Mouse (Mus musculus) olfactory bulb, adult 2 months (tissue): ENCODE measurements around the gene Lyz2. TPM values are rescaled to one million over a fixed set of nuclear protein-coding genes. Genes with fewer than 3 reads are reported as not detected.

Experiments used
- H3K27ac ChIP-seq: fragments of 200-500 bp; 2 replicates; pipeline ENCODE4 v1.5.1; 2012; ENCODE audit warnings: low read depth, low read length; ENCODE audit not compliant: insufficient read depth
- H3K4me1 ChIP-seq: fragments of 200-500 bp; 2 replicates; pipeline ENCODE4 v1.6.1; 2012; ENCODE audit warnings: low read length; ENCODE audit not compliant: control insufficient read depth, insufficient read depth
- H3K4me3 ChIP-seq: fragments of 200-500 bp; 2 replicates; pipeline ENCODE4 v1.5.1; 2012; ENCODE audit warnings: mild to moderate bottlenecking, low read depth, low read length, moderate library complexity; ENCODE audit not compliant: insufficient read depth
- CTCF ChIP-seq: fragments of 200-500 bp; IDR thresholded peaks from 2 replicates; pipeline ENCODE4 v1.5.1; 2012; ENCODE audit warnings: low read depth, mild to moderate bottlenecking, low read length, moderate library complexity; ENCODE audit not compliant: insufficient read depth
- POLR2A ChIP-seq: fragments of 200-500 bp; IDR thresholded peaks from 2 replicates; pipeline ENCODE4 v1.6.1; 2012; ENCODE audit warnings: mild to moderate bottlenecking, low read depth, low read length, moderate library complexity; ENCODE audit not compliant: insufficient read depth
- WGBS: fragments of 180-500 bp; shearing (Covaris S2); methylation state at CpG from one replicate; pipeline ENCODE4 v1.1.7; 2018; 5-methylcytosine and 5-hydroxymethylcytosine counted together
- polyA plus RNA-seq: library from polyadenylated mRNA; stranded (reverse); fragments of >200 nt; gene quantifications from 2 replicates; pipeline ENCODE4 v1.2.4, GENCODE M21; 2012; ENCODE audit warnings: low replicate concordance; ENCODE audit not compliant: missing spikeins, insufficient read depth, insufficient read length

The Lyz2 gene
- polyA plus RNA-seq = not detected in 2 replicates

GRCm38 (mm10) chr10:117282049-117282448 is at the start of gene Lyz2:
Lyz2 (minus strand) TSS chr10:117282321.
- no peaks in the 10 kb centered on the region for H3K4me1 ChIP-seq
- no peak for TF ChIP-seq CTCF
- no peak for TF ChIP-seq POLR2A
- WGBS = 71% methylated on average over 4 of the region's 4 CpGs
- H3K4me3 ChIP-seq = no peak within 1 kb of the TSS
- no peak within 1 kb of the TSS for H3K27ac ChIP-seq

DNA sequence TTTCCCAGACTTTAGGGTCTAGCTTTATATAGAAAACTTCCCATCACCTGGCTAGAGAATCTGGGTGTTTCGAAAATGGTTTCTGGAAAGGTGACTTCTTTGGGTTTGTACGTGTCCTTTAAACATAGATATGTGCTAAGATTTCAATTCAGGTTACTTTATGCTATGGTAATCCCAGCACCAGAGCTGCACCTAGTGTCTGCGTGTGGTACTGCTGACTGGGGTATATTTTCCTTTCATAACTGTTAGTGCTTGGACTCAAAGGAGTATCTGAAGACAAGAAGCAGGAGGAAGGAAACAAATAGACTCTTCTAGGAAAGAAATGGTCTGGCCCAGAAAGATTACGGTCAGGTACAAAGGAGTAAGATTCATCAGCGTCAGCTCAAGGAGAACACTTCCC is 48.4 kb upstream of the Lyz2 start:
- TF ChIP-seq CTCF (no peak), POLR2A (no peak)
- 72% methylated on average over 5 of the region's 5 CpGs for WGBS
- Histone ChIP-seq H3K4me3 (no peak overlapping the region), H3K27ac (no peak overlapping the region), H3K4me1 (no peaks in the 10 kb centered on the region)

- WGBS = 91% methylated on average over 7 of the region's 7 CpGs
- TF ChIP-seq POLR2A (no peak), CTCF (no peak)
- no peaks in the 10 kb centered on the region for H3K4me1 ChIP-seq
- H3K4me3 ChIP-seq = no peak overlapping the region
- no peak overlapping the region for H3K27ac ChIP-seq
Observed at GRCm38 (mm10) chr10:117323782-117324181, 41.7 kb upstream of the Lyz2 start.

GRCm38 (mm10) chr10:117322630-117323029 is 40.5 kb upstream of the Lyz2 start:
- Histone ChIP-seq H3K4me1 (no peaks in the 10 kb centered on the region), H3K27ac (no peak overlapping the region), H3K4me3 (no peak overlapping the region)
- WGBS = 93% methylated on average over 5 of the region's 5 CpGs
- TF ChIP-seq POLR2A = no peak
- no peak for TF ChIP-seq CTCF

DNA sequence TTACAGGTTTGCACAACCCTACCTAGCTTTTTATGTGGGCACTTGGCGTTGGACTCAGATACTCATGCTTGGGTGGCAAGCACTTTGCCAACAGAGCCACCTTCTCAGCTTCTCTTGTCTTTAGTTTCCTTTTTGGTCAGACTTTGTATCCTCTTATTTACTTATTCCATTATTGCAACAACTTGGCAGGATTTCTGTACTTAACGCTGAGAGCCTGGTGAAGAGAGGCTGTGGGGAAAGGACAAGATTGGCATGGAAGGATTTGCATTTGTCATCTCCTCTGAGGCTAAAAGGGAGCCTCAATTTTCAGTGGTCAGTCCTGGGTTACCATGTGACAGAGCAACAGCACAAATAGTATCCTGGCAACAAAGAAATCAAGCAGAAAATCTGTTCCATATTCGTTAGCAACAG is 38.5 kb upstream of the Lyz2 start:
- 36% methylated on average over 3 of the region's 3 CpGs for WGBS
- Histone ChIP-seq H3K4me3 (no peak overlapping the region), H3K4me1 (no peaks in the 10 kb centered on the region), H3K27ac (no peak overlapping the region)
- TF ChIP-seq CTCF = no peak
- TF ChIP-seq POLR2A = no peak

- WGBS = 93% methylated on average over 11 of the region's 11 CpGs
- no peak for TF ChIP-seq CTCF
- no peak for TF ChIP-seq POLR2A
- no peak overlapping the region for H3K4me3 ChIP-seq
- H3K27ac ChIP-seq = no peak overlapping the region
- H3K4me1 ChIP-seq = no peaks in the 10 kb centered on the region
Observed at GRCm38 (mm10) chr10:117316391-117316790, 34.3 kb upstream of the Lyz2 start.

DNA sequence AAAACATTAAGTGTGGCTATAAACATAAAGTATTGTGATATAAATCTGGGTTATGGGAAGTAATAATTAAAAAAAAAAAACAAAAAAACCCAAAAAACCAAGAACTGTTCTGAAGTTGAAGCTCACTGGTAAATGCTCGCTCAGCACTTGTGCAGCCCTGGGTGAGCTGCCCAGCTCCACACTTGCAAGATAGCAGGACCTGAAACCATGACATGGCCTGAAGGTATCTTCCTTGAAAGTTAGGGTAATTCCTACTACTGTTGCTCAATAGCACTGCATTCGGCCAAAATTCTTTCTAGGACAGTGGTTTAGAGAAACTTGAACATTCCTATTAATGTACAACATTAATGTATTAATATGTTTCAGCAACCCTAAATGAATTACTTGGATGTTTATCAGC is 31.0 kb upstream of the Lyz2 start:
- no peak overlapping the region for H3K27ac ChIP-seq
- TF ChIP-seq POLR2A (no peak), CTCF (no peak)
- no peaks in the 10 kb centered on the region for H3K4me1 ChIP-seq
- no peak overlapping the region for H3K4me3 ChIP-seq
- WGBS = 94% methylated on average over 2 of the region's 2 CpGs

GRCm38 (mm10) chr10:117312168-117312567 is 30.0 kb upstream of the Lyz2 start:
- no peak overlapping the region for H3K27ac ChIP-seq
- WGBS = 81% methylated on average over 8 of the region's 8 CpGs
- H3K4me1 ChIP-seq = no peaks in the 10 kb centered on the region
- H3K4me3 ChIP-seq = no peak overlapping the region
- no peak for TF ChIP-seq POLR2A
- no peak for TF ChIP-seq CTCF

DNA sequence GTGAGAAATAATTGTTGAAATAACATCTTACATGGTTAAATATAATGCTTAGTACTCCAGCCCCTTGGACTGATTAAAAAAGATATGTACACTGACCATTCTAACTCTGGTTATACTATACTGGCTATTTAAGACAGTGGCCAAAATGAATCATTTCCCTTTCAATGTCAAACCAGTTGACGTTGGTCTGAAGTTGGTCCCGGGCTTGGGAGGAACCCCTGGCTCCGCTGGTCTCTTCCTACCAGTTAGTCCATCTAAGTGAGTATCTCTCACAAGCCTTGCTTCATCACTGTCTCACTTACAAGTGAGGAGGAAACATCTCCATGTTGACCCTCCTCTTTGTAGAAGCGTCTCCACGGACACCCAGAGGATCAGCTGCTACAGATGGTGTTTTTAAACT is 22.2 kb upstream of the Lyz2 start:
- 91% methylated on average over 5 of the region's 5 CpGs for WGBS
- Histone ChIP-seq H3K4me3 (no peak overlapping the region), H3K27ac (no peak overlapping the region), H3K4me1 (no peaks in the 10 kb centered on the region)
- TF ChIP-seq POLR2A (no peak), CTCF (no peak)

DNA sequence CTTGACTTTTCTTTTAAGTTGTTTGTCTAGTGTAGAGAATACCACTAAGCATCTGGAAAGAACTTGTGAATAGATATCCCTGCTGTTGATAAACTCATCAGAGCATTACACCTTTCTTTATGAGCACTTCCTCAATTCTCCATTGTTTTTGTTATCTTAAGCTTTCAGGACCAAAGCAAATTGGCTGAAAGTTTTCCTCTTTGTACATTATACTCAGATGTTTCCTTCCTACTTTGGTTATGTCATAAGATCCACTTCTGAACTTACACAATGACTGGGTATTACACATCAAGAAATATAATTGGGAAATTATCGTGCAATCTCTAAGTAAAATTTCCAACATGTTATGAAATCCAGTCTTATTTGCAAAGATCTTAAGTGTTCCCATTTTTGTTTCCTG is 19.6 kb upstream of the Lyz2 start:
- Histone ChIP-seq H3K27ac (no peak overlapping the region), H3K4me1 (no peaks in the 10 kb centered on the region), H3K4me3 (no peak overlapping the region)
- WGBS = 97% methylated on average over 1 of the region's 1 CpGs
- no peak for TF ChIP-seq POLR2A
- TF ChIP-seq CTCF = no peak
